Mouse (Mus musculus): ENCODE measurements around the gene Cfap61. TPM values are rescaled to one million over a fixed set of nuclear protein-coding genes. Genes with fewer than 3 reads are reported as not detected.

Gene Cfap61
- total and polyA plus RNA-seq, 3 experiments = 0.13 TPM; not detected in 2

DNA sequence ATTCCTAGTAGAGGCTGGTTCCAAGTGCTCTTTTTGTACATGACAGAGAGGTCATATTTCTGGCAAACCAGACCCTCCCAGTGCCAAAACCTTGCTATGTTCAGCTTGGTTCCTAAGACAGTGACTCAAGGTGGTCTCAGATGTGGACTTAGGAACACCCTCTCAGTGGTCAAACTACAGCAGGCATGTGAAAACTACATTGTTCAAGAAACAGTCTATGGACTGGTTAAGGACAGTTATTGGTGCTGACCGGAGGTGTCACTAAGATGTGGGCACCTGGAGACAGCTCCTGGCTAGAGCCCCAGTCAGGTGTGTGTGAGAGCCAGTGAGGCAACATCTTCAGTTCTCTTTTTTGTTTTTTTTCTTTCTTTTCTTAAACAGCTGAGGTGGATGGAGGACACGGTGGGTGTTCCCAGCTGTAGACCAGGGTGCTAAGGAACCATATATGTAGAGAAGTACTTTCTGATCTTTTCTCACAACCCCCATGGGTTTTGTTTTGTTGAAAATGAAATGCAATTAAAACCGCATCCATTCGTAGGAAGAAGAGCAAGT is 304.7 kb downstream of the Cfap61 start:
- TF ChIP-seq MAZ (IDR thresholded peaks at IDR 0.05; ENCODE audit: low read depth, low read length) (no peak), EP300 (IDR thresholded peaks at IDR 0.05; ENCODE audit: low read depth in 1 of 2, low read length in 2 of 2) (no peak), GABPA (IDR thresholded peaks at IDR 0.05; ENCODE audit: low read depth, low read length) (no peak), CHD2 (IDR thresholded peaks at IDR 0.05; ENCODE audit: low read length) (no peak), MXI1 (IDR thresholded peaks at IDR 0.05; ENCODE audit: low read depth, low read length) (no peak), MYC (IDR thresholded peaks at IDR 0.05; ENCODE audit: low read depth, low read length) (no peak)
- H3K9me3 ChIP-seq (replicated peaks; ENCODE audit: insufficient read depth, low read length) = no peaks in the 10 kb centered on the region
- no peak overlapping the region for H3K4me3 ChIP-seq (ENCODE audit: control insufficient read depth in 1 of 2, insufficient read depth in 1 of 2, low read depth in 2 of 2, low read length in 2 of 2)
- H3K27me3 ChIP-seq (ENCODE audit: control insufficient read depth in 1 of 2, insufficient read depth in 2 of 2, low read length in 2 of 2) = no peaks in the 10 kb centered on the region
- no peaks in the 10 kb centered on the region for H3K79me2 ChIP-seq (ENCODE audit: control insufficient read depth, insufficient read depth, low read length, poor library complexity)
- no peaks in the 10 kb centered on the region for H3K36me3 ChIP-seq (ENCODE audit: control insufficient read depth in 1 of 2, insufficient read depth in 2 of 2, low read length in 2 of 2)
- no peak for DNase-seq (ENCODE audit: low read depth, low spot score)
- H3K9ac ChIP-seq (ENCODE audit: control insufficient read depth, low read depth, low read length, poor library complexity, severe bottlenecking) = no peak overlapping the region
- no peak overlapping the region for H3K27ac ChIP-seq (ENCODE audit: control insufficient read depth, low read depth, low read length)
- H3K4me1 ChIP-seq (ENCODE audit: control insufficient read depth in 1 of 2, insufficient read depth in 2 of 2, low read length in 2 of 2) = no peaks in the 10 kb centered on the region; a peak in 1 of 4 replicates

DNA sequence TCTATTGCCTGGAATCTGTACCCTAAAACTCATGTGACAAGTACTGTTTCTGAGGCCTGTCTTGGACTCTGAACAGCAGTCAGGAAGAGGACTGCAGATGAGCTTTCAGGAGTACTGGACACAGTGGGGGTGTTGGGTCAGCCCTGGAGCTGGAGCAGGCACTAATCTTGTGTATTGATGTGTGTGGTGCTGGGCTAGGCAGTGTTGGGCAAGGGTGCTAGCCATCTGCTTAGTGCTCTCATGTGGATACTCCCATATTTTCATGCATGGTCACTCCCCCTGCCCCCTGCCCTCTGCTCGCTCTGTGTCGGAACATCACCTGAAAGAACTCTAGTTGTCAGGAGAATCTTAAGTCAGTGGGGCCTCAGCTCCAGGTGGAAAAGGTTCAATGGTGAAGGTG is 309.5 kb downstream of the Cfap61 start:
- no peak overlapping the region for H3K4me3 ChIP-seq (ENCODE audit: control insufficient read depth in 1 of 2, insufficient read depth in 1 of 2, low read depth in 2 of 2, low read length in 2 of 2)
- no peak overlapping the region for H3K9ac ChIP-seq (ENCODE audit: control insufficient read depth, low read depth, low read length, poor library complexity, severe bottlenecking)
- no peaks in the 10 kb centered on the region for H3K27me3 ChIP-seq (ENCODE audit: control insufficient read depth in 1 of 2, insufficient read depth in 2 of 2, low read length in 2 of 2)
- no peaks in the 10 kb centered on the region for H3K36me3 ChIP-seq (ENCODE audit: control insufficient read depth in 1 of 2, insufficient read depth in 2 of 2, low read length in 2 of 2)
- TF ChIP-seq MYC (IDR thresholded peaks at IDR 0.05; ENCODE audit: low read depth, low read length) (no peak), CHD1 (IDR thresholded peaks at IDR 0.05; ENCODE audit: low read depth, low read length) (no peak), E2F4 (IDR thresholded peaks at IDR 0.05; ENCODE audit: borderline replicate concordance, low read depth, low read length) (no peak), ETS1 (IDR thresholded peaks at IDR 0.05; ENCODE audit: low read depth, low read length) (no peak), MYB (IDR thresholded peaks at IDR 0.05; ENCODE audit: low read depth, low read length) (no peak), CHD2 (IDR thresholded peaks at IDR 0.05; ENCODE audit: low read length) (no peak), TBP (IDR thresholded peaks at IDR 0.05; ENCODE audit: low read depth, low read length) (no peak), POLR2AphosphoS5 (IDR thresholded peaks at IDR 0.05; ENCODE audit: borderline replicate concordance, low read depth, low read length) (no peak), MAZ (IDR thresholded peaks at IDR 0.05; ENCODE audit: low read depth, low read length) (no peak), MEF2A (IDR thresholded peaks at IDR 0.05; ENCODE audit: extremely low read depth, insufficient replicate concordance, low read depth, low read length, poor library complexity, severe bottlenecking) (no peak), HCFC1 (IDR thresholded peaks at IDR 0.05; ENCODE audit: low read depth, low read length) (no peak), ZKSCAN1 (IDR thresholded peaks at IDR 0.05; ENCODE audit: low read depth, low read length) (no peak), GATA1 (IDR thresholded peaks at IDR 0.05; ENCODE audit: low read depth, low read length) (no peak), BHLHE40 (IDR thresholded peaks at IDR 0.05; ENCODE audit: borderline replicate concordance, low read depth, low read length) (no peak)
- H3K27ac ChIP-seq (ENCODE audit: control insufficient read depth, low read depth, low read length) = no peak overlapping the region
- no peak for DNase-seq (ENCODE audit: low read depth, low spot score)
- H3K4me1 ChIP-seq (ENCODE audit: control insufficient read depth in 1 of 2, insufficient read depth in 2 of 2, low read length in 2 of 2) = no peaks in the 10 kb centered on the region
- H3K9me3 ChIP-seq (replicated peaks; ENCODE audit: insufficient read depth, low read length) = no peaks in the 10 kb centered on the region
- no peaks in the 10 kb centered on the region for H3K79me2 ChIP-seq (ENCODE audit: control insufficient read depth, insufficient read depth, low read length, poor library complexity)

Data from MEL (cell line).